Mouse (Mus musculus): Measurements from ENCODE around the gene Efhd1.

Efhd1 gene

DNA sequence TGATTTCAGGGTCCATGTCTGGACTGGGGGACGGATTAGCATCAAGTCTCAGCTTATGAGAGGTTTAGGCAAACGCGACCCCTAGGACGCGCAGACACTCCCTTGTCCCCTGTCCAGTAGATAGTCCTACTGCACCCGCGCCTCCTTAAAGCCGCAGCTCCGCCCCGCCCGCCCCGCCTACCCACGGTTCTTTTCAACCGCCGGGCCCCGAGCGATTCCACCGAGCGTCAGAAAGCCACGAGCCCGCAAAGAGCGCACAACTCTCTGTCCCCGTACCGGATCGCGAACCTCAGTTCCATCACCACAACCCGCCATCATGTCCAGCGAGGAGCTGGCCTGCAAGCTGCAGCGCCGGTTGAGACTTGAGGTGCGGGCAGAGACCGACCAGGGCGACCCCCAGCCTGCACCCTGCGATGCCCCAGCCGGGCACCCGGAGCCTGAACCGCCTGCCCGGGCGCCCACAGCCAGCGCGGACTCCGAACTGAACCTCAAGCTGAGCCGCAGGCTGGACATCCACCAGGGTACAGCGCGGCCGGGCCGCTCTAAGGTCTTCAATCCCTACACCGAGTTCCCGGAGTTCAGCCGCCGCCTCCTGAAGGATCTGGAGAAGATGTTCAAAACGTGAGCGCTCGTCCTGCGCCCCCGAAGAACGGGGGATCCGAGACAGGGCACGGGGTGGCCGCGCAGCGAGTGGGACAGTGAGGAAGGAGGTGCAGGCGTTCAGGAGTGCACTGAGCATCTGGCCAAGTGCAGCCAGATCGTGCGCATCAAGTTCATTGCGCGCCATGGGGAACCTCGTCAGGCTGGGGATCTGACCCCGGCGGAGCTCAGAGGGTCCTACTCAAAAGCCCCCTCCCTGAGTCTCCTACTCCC lies at the start of gene Efhd1:
TSS of gene Efhd1 (plus strand) at position 230 of the 873 bp plus-strand sequence.
- DNase-seq (ENCODE audit: low read depth, low spot score) = peak; percentile 60

DNA sequence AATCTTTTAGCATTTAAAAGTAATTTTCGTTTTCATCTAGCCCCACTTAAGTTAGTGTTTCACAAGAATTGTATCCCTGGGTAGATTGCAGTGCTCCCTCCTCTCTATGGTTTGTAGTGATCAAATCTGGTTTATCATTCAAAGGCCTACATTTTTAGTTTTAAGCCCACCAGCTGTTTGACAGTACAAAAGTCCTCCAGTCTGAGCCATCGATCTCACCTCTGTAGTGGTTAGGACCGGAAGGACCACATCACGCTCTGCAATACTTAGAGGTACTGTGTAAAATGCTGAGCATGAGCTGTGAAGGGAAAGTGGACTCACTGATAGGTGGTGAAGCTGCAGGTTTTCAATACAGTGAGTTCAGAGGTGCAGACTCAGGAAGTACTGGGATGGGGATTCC lies 49.4 kb upstream of the Efhd1 start:
- DNase-seq (ENCODE audit: low read depth, low spot score) = no peak

DNA sequence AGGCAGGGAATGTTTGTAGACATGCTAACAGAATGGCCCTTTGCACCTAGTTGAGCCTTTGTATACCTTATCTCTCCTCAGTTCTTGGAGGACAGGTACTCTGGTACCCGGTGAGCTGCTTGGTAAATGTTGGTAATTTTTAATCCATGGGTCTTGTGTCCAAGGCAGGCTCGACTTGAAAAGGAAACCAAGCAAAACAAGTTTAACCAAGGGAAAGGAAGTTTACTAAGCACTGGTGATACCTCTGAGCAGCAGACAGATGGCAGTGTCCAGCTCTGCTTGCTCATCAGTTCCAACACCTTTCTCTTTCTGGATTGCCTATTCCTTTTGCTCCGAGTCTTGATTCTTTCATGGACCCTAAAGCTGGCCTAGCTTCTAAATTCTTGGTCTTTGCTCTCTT lies 46.2 kb upstream of the Efhd1 start:
- peak; percentile 89 for DNase-seq (ENCODE audit: low read depth, low spot score)

DNA sequence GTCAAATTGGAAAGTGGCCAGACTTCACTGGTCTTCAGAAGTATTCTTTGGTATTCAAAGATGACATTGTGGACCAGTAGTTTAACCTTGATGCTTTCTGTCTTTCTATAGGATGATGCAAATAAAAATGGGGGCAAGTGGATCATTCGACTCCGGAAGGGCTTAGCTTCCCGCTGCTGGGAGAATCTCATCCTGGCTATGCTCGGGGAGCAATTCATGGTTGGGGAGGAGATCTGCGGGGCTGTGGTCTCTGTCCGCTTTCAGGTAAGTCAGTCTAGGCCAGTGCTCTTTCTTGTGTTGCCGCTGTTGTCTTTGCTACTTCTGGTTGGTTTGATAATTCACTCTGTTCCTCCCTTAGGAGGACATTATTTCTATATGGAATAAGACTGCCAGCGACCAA lies 38.4 kb upstream of the Efhd1 start:
- DNase-seq (ENCODE audit: low read depth, low spot score) = peak; percentile 90

DNA sequence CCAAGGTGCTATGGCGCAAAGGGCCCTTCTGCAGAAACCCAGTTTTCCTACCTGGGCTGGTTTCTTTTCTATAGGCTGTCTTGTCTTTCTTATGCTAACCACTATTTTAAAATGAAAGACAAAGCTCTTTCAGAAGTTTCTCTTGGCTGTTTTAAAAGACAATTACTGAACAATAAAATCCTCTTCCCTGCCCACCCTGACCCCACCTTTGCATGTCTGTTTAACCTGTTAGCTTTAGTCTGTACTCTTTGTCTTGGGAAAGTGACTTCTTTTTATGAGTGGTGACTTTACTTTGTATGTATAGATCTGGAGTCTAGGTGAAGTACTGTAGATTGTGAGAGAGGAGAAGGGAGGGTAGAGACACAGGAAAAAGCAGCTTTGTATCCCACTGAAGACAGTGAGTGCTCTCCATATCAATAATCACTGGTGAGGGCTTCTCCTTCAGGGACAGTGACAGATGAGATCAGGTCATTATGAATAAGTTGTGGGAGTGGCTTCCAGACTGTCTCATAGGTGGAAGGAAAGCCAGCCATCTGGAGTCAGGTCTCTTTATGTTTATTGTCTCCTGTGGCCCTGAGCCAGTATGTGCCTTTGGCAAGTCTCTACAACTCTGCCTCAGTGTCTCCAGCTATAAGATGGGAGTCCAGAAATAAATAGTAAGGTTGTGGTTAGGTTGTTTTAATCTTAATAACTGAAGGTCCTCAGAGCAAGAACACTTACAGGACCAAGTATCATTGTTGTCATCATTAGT lies 37.6 kb upstream of the Efhd1 start:
- peak; percentile 97 for DNase-seq (ENCODE audit: low read depth, low spot score)

DNA sequence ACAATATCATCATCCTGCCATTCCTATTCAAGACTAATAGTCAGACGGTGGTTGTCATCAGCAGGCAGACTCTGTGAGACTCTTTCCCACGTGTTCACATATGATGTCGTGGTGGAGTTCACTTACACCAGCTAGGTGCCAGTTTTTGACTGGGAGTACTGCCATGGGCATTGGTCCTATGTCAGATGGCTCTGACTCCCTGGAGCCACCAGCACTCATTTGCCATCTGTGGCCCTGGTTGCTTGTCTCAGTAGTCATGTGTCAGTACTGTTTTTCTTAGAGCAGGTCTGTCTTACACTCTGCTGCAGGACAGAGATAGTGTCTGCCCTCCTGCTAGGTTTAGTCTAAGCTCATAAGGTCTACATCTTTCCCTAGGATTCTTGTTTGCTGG lies 37.0 kb upstream of the Efhd1 start:
- no peak for DNase-seq (ENCODE audit: low read depth, low spot score)

DNA sequence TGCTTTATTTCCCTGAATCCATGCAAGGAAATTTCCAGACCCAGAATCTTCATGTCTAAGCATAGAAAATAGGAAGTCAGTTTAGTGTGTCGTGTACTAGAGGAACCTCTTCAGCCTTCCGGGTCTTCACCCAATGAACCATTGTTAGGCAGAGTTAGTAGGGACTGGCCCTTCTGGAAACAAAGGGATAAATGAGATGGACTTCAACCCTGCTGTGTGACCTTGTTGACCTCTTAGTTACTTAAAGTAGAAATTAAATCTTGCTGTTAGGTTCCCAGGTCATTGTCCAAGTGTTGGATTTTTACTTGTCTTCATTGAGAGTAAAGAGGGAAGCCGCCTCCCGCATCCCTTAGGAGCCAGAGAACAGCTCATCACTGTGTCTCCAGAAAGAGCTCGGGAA lies 33.6 kb upstream of the Efhd1 start:
- peak; percentile 94 for DNase-seq (ENCODE audit: low read depth, low spot score)

DNA sequence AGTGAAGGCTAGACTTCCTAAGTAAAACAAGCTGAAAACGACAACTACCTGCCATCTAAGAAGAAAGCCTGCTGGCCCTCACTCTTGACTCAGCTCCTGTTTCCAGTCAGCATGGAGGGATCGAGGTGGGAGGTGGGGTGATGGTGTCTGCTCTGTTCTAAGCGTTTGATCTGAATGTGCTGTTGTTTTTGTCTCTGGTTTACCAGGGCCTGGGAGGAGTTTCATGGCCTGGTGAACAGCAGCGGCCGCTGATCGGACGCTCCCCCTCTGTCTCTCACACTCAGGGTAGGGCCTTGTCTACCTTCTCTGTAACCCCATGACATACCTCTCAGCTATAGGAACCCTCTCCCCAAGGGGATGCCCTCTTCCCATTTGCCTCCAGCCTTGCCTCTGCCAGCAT lies 32.0 kb upstream of the Efhd1 start:
- peak; percentile 68 for DNase-seq (ENCODE audit: low read depth, low spot score)

DNA sequence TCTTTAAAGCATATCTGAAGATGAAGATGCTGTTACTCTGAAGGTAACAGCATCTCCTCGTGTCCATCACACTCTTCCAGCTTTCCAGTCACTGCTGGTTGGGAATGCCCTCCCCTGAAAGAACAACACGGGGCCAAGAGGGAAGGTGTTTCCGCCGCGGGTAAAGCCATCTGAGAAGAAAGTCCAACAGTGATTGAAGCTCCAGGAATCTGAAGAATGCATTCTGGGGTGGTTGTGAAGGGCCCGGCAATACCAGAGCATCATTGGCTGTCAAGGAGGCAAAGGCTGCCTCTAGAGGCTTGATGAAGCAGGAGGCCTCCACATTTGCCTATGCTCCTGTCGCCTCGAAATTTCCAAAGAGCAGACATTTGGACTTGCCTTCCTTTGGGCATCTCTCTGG lies 25.1 kb upstream of the Efhd1 start:
- peak; percentile 92 for DNase-seq (ENCODE audit: low read depth, low spot score)

DNA sequence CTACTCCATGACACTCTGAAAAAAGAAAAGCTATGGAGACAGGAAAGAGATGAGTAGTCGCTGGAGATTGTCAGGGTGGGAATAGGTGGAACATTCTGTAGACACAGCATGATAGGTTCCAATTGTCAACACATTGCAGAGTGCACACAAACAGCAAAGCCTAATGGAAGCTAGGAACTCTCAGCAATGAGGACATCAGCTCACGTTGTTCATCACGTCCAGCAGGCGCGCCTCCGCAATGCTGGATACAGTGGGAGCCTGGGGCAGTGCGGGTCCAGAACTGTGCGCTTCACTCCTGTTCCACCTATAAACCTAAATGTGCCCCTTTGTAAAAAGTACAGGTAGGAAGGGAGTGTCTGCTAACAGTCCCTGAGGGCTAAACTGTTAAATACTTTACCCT lies 21.1 kb upstream of the Efhd1 start:
- DNase-seq (ENCODE audit: low read depth, low spot score) = no peak

DNA sequence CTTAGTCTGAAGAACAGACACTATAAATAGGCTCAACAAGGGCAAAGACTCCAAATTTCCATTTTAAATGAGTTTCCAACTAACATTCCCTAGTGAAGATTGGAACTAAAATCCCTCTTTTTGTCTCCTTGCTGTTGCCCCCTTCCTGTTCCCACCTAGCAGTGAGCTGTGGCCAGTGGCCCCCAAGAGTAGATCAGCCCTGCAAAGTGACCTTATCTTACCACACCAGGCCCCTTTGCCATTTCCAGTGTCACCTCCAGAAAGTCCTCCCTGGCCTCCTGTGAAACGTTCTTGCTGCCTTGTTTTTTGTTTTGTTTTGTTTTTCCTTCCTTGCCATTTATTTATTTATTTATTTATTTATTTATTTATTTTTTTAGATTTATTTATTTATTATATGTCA lies 18.7 kb upstream of the Efhd1 start:
- DNase-seq (ENCODE audit: low read depth, low spot score) = no peak

DNA sequence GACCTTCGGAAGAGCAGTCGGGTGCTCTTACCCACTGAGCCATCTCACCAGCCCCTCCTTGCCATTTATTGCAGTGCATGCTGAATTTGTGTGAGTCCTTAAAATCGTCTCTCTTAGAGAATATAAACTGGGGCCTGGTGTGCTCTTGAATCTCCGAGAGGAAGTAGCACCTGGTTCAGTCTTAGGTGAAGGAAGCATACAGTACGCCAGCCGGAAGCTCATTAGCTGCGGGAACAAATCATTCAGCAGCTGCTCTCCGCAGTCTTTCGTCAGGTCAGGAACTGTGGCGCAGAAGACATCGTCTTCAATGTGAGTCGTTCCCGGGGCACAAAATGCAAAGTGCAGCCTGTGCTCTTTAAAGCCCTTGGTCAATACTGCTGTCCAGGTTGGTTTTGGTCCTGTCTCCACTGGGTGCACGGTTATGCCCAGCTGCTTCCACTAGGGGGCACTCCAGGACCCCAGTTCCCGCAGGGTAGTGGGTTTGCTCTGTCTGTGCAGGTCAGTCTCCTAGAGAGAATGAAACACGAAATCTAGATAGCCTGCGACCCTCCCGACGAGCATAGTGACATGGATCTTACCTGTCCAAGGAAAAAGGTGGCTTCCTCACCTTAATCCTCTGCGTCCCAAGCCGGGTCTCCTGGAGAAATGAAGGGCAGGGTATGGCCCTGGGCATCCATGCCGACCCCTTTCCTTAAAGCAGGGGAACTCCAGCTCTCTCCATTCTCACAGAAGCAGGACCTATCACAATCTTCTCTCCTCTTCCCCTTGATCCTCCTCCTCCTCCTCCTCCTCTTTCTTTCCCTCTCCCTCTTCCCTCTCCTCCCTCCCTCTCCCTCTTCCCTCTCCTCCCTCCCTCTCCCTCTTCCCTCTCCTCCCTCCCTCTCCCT lies 18.0 kb upstream of the Efhd1 start:
- DNase-seq (ENCODE audit: low read depth, low spot score) = peak; percentile 83

DNA sequence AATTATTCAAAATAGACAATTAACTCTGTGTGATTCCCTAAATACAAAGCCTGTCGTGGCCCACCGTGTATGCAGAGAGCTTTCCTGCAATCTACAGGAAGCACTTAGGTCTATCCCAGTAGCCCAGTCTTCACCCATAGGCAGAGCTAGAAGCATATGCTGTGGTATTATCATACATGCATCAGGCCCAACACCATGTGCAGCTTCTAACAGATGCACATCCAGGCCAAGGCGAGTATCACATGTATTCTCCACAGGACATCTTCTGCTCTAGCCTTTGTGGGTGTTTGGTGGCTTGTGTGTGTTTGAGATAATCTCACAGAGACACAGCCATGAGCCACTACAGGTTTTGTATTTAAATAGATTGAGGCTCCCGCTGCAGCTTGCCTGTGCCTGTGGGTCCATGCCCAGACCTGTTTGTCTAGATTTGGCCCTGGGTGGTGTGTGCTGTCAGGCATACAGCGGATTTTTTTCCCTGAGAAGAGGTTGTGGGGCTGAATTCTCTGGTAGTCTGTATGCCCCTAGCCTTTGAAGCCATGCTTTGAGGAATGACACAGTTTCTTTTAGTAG lies 12.0 kb upstream of the Efhd1 start:
- DNase-seq (ENCODE audit: low read depth, low spot score) = no peak

DNA sequence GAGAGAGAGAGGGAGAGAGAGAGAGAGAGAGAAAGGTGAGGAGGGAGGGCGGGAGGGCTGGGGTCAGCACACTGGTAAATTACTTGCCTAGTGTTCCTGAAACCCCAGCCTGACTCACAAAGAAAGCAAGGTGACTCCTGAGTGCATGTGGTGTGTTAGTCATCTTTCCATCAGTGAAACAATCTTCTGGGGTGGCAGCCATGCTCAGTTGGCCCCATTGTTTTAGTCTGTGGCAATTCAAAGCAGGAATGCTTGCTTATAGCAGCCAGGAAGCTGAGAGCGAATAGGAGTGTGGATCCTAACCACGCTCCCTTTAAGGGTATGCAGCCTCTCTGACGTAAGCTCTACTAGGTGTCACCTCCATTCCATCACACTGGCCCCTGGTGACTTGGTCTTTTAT lies 9.0 kb upstream of the Efhd1 start:
- no peak for DNase-seq (ENCODE audit: low read depth, low spot score)

DNA sequence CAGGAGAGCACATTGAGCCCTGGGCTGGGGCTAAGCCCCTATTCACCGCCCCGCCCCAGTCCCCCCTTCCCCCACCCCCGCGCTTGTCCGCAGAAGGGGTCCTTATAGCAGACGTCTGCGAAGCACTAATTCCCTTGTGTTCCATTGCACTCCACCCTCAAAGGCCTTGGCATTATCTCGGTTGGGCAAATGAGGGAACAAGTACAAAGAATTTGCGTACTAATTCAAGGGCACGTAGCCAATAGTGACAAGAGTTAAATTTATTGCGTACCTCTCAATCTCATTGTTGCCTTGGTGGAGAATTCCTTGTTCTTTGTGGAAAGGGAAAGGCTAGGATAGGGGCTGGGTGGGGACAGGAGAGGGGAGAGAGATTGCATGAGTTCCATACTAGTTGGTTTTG lies 6.5 kb upstream of the Efhd1 start:
- DNase-seq (ENCODE audit: low read depth, low spot score) = no peak

DNA sequence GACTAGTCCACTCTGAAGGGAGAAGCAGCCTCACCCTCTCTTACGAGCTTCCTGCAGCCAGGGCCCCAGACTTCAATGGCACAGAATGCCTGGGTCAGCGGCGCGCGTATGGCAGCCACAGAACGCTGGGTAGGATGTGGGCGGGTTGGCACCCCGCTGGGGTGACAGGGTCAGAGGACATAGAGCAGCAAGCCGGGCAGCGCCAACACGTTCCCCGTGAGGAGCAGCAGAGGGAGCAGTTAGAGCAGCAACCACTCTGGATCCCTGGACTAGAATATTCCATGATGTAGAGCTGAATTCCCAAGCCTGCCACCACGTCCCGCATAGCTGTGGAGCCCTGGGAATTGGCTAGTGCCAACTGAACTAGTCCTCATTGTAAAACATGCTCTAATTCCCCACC lies 5.7 kb upstream of the Efhd1 start:
- no peak for DNase-seq (ENCODE audit: low read depth, low spot score)

DNA sequence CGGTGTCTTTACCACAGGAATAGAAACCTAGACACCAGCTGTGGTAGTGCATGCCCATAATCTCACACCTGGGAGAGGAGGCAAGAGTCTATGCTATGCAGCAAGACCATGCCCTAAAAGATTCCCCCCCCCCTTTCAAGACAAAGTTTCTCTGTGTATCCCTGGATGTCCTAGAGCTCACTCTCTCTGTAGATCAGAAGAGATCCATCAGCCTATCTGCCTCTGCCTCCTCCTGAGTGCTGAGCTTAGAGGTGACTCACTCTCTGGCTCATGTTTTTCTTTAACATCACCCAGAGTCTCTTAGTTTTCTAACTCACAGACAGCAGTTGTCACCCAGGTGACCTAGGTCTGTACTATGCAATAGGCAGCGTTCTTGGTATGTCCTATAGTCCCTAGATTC lies 4.8 kb upstream of the Efhd1 start:
- DNase-seq (ENCODE audit: low read depth, low spot score) = no peak

DNA sequence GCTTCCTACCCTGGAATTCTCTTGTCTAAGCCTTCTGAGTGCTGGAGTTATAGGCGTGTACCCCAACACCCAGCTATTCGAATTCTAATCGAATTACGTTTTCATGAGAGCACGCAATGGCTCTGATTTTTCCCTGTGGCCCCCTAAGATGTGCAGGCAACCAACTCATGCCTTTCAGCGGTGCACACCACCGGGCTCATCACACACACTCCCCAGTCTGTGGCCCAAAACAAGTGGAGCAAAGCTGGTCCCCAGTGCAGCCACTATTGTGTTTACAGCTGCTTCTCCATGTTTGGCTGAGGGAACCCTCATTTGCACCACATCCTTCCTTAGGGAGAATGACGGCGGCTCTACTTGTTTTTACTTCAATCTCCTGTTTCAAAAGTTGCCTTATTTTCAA lies 906 bp upstream of the Efhd1 start:
- no peak for DNase-seq (ENCODE audit: low read depth, low spot score)

DNA sequence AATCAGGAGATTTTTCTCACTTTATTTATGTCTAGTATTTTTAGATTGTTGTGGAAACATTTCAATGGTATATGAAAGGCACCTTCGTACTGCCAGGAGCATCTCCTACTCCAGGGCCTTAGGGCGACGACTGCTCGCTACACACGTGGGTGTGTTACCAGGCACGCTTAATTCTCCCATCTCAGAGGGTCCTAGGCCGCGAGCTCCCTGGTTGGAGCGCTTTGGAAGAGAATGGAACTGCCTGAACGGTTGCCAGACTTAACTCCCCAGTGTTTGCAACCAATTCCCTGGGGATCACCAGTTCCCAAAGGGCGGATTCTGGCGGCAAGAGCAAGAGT lies 398 bp upstream of the Efhd1 start:
- DNase-seq (ENCODE audit: low read depth, low spot score) = no peak

DNA sequence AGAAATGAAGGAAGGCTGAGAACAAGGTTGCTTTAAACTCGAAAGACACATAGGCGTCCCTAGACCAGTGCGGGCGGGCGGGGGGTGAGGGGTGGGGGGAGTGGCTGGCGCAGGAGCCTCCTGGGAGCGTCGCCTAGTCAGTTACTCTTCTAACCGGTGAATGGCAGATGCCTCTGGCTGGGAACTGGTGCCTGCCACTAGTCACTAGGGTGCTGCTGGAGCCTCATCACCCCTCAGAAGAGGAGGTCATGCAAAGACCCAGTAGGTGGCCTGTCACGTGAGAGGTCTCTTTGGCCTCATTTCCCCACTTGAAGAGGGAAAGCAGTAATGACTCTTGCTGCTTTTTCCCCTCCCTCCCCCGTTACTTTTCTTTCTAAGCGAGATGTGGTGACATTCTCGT lies 1.0 kb downstream of the Efhd1 start:
- DNase-seq (ENCODE audit: low read depth, low spot score) = peak; percentile 37

DNA sequence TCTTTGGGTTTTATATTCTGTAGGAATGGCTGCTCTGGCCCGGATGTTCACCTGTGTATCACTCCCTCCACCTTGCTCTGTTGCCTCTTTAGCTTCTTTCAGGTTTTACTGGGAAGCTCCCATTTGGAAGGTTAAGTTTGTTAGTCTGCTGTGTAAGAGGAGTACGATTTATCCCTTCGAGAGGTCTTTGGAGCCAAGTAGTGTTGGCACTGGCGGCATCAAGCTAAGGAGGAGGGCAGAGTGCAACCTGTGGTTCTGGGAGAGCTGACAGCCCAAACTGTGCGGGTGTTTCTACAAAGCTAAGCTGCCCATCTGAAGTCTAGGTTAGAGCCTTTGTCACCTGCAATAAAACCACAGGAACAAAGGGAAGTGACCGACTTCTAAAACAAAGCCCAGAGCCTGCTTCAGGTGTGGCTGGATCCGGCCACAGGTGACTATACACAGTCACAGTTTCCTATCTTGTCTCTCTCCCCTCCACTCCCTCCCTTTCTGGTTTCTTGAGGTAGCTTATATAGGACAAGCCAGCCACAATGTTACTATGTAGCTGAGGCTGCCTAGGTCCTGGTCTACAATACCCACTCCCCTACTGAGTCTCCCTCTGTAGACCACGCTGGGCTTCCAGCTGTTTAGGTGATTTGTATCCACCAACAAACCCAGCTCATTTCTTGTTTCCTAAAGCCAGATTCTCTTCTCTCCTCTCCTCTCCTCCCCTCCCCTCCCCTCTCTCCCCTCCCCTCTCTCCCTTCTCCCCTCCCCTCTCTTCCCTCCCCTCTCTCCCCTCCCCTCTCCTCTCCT lies 2.3 kb downstream of the Efhd1 start:
- DNase-seq (ENCODE audit: low read depth, low spot score) = no peak
